Mouse (Mus musculus) hindbrain, embryonic 11.5 days (tissue): ENCODE measurements around the gene Msn. TPM values are rescaled to one million over a fixed set of nuclear protein-coding genes. Genes with fewer than 3 reads are reported as not detected.

Source experiments
- ATAC-seq: fragments of 200-750 bp; cut with Nextera tagmentation; 2 replicates; pipeline ENCODE4 v1.8.0; 2017; ENCODE audit warnings: mild to moderate bottlenecking, moderate TSS enrichment, moderate library complexity; ENCODE audit not compliant: low FRiP score
- DNase-seq: peaks from one replicate; pipeline ENCODE4 v3.0.0-alpha.2; 2015; ENCODE audit warnings: low spot score
- H3K27ac ChIP-seq: fragments of 300-500 bp; sonication (generic); 2 replicates; pipeline ENCODE4 v1.5.1; 2014; ENCODE audit warnings: mild to moderate bottlenecking, low read depth, low read length
- H3K27me3 ChIP-seq: fragments of 300-500 bp; sonication (generic); 2 replicates; pipeline ENCODE4 v1.6.1; 2014; ENCODE audit warnings: mild to moderate bottlenecking, low read length, moderate library complexity, mixed read lengths; ENCODE audit not compliant: control insufficient read depth, insufficient read depth
- H3K36me3 ChIP-seq: fragments of 300-500 bp; sonication (generic); 2 replicates; pipeline ENCODE4 v1.6.1; 2014; ENCODE audit warnings: mild to moderate bottlenecking, low read length, moderate library complexity, mixed read lengths; ENCODE audit not compliant: control insufficient read depth, insufficient read depth
- H3K4me1 ChIP-seq: fragments of 300-500 bp; sonication (generic); replicated peaks from 2 replicates; pipeline ENCODE4 v1.6.1; 2014; ENCODE audit warnings: low read length, mixed read lengths; ENCODE audit not compliant: control insufficient read depth, insufficient read depth
- H3K4me2 ChIP-seq: fragments of 300-500 bp; sonication (generic); replicated peaks from 2 replicates; pipeline ENCODE4 v1.6.1; 2014; ENCODE audit warnings: mild to moderate bottlenecking, low read depth, low read length
- H3K4me3 ChIP-seq: fragments of 300-500 bp; sonication (generic); 2 replicates; pipeline ENCODE4 v1.5.1; 2014; ENCODE audit warnings: low read depth, low read length
- H3K9ac ChIP-seq: fragments of 300-500 bp; sonication (generic); 2 replicates; pipeline ENCODE4 v1.6.1; 2014; ENCODE audit warnings: low read depth, low read length
- H3K9me3 ChIP-seq: fragments of 300-500 bp; sonication (generic); 2 replicates; pipeline ENCODE4 v1.6.1; 2016; ENCODE audit warnings: low read length; ENCODE audit not compliant: control insufficient read depth
- WGBS: fragments of 180-500 bp; shearing (Covaris S2); extraction: QIAGEN DNeasy Blood & Tissue Kit; methylation state at CpG from one replicate; pipeline ENCODE4 v1.1.7; 2014; 5-methylcytosine and 5-hydroxymethylcytosine counted together
- polyA plus RNA-seq: library from polyadenylated mRNA; unstranded; fragments of >200 nt; fragmentation: Nextera tagmentation; extraction: Ambion mirVana; gene quantifications from 2 replicates; pipeline ENCODE4 v1.2.1, GENCODE M21; 2014

Msn gene
- polyA plus RNA-seq, 1 experiment from 2014 or later: 101 TPM

GRCm38 (mm10) chrX:96113106-96113634, 17.3 kb downstream of the Msn start:
- no peaks in the 10 kb centered on the region for H3K27me3 ChIP-seq
- H3K4me3 ChIP-seq: no peak overlapping the region
- no peak overlapping the region for H3K9ac ChIP-seq
- no peaks in the 10 kb centered on the region for H3K9me3 ChIP-seq
- no peaks in the 10 kb centered on the region for H3K4me1 ChIP-seq
- DNase-seq (no peak), ATAC-seq (no peak)
- no peak overlapping the region for H3K4me2 ChIP-seq
- no peak overlapping the region for H3K27ac ChIP-seq
- H3K36me3 ChIP-seq: no peaks in the 10 kb centered on the region

DNA sequence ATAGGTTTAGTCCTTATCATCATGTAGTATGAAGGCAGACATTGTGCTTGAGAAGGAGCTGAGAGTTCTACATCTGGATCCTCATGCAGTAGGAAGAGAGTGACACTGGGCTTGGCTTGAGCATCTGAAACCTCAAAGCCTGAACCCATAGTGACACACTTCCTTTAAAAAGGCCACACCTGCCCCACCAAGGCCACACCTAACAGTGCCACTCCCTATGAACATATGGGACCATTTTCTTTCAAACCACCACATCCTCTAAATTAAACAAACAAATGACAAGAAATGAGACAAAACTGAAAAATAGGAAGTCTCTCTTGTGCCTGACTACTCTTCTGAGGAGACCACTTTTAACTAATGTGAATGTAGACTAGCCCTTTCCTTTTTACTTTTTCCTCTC, 19.7 kb downstream of the Msn start:
- DNase-seq (no peak), ATAC-seq (no peak)
- Histone ChIP-seq H3K9me3 (no peaks in the 10 kb centered on the region), H3K9ac (no peak overlapping the region), H3K36me3 (no peaks in the 10 kb centered on the region), H3K4me1 (no peaks in the 10 kb centered on the region), H3K4me2 (no peak overlapping the region), H3K27me3 (no peaks in the 10 kb centered on the region), H3K4me3 (no peak overlapping the region), H3K27ac (no peak overlapping the region)

- Histone ChIP-seq H3K9ac (no peak overlapping the region), H3K4me3 (no peak overlapping the region), H3K27ac (no peak overlapping the region), H3K36me3 (no peaks in the 10 kb centered on the region), H3K4me1 (no peaks in the 10 kb centered on the region), H3K9me3 (no peaks in the 10 kb centered on the region), H3K4me2 (no peak overlapping the region), H3K27me3 (no peaks in the 10 kb centered on the region)
- 94% methylated on average over 1 of the region's 1 CpGs for WGBS
- DNase-seq (no peak), ATAC-seq (no peak)
Observed at GRCm38 (mm10) chrX:96117366-96117765, 21.5 kb downstream of the Msn start.

DNA sequence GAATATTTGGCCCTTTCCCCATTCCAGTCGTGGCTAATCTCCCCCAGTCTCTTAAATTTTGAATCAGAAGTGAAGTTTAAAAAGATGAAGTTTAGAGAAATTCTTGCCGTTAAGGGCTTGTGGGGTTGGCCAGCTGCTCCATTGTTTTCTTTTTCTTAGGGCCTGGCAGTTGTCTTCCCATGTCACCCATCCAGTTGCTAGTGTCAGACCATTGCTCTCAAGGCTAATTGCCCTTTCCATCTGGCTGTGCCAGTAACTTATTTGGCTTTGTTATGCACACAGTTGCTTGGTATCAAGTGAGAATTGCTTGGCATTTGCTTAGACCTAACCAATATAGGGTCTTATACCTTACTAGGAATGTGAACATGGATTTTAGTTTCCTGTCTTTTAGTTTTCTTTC, 24.2 kb downstream of the Msn start:
- Histone ChIP-seq H3K27ac (no peak overlapping the region), H3K27me3 (no peaks in the 10 kb centered on the region), H3K9me3 (no peaks in the 10 kb centered on the region), H3K9ac (no peak overlapping the region), H3K4me1 (no peaks in the 10 kb centered on the region), H3K4me3 (no peak overlapping the region), H3K36me3 (no peaks in the 10 kb centered on the region), H3K4me2 (no peak overlapping the region)
- DNase-seq: no peak
- WGBS: 72% methylated on average over 2 of the region's 2 CpGs
- no peak for ATAC-seq

- H3K27me3 ChIP-seq: no peaks in the 10 kb centered on the region
- no peak overlapping the region for H3K4me2 ChIP-seq
- no peak for DNase-seq
- WGBS: 85% methylated on average over 1 of the region's 1 CpGs
- no peaks in the 10 kb centered on the region for H3K36me3 ChIP-seq
- no peak overlapping the region for H3K4me3 ChIP-seq
- no peaks in the 10 kb centered on the region for H3K9me3 ChIP-seq
- no peaks in the 10 kb centered on the region for H3K4me1 ChIP-seq
- ATAC-seq: no peak
- H3K27ac ChIP-seq: no peak overlapping the region
- no peak overlapping the region for H3K9ac ChIP-seq
Observed at GRCm38 (mm10) chrX:96121912-96122311, 26.1 kb downstream of the Msn start.

GRCm38 (mm10) chrX:96126803-96127202, 31.0 kb downstream of the Msn start:
- Histone ChIP-seq H3K27me3 (no peaks in the 10 kb centered on the region), H3K9me3 (no peaks in the 10 kb centered on the region), H3K36me3 (no peaks in the 10 kb centered on the region), H3K4me2 (no peak overlapping the region), H3K4me1 (no peaks in the 10 kb centered on the region), H3K27ac (no peak overlapping the region), H3K4me3 (no peak overlapping the region), H3K9ac (no peak overlapping the region)
- WGBS: 88% methylated on average over 3 of the region's 3 CpGs
- ATAC-seq: no peak
- DNase-seq: no peak

DNA sequence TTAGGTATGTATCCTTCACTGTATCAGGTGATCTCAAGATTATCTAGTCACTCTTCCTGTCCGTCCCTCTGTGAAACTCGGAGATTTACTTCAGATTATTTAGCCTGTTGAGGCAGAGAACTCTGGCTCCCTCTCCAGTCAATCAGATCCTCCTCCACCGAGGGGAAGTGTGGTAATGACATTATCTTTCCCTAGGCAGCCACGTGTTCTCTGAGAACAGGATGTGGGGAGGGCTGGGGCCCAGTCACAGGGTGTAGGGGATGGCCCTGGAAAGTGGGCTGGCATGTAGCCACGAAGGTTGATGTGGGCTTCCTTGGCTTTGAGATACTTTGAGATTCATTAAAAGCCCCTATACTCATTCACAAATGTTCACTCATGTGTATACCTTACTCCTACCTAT, 34.3 kb downstream of the Msn start:
- Histone ChIP-seq H3K9me3 (no peaks in the 10 kb centered on the region), H3K36me3 (no peaks in the 10 kb centered on the region), H3K9ac (no peak overlapping the region), H3K4me1 (no peaks in the 10 kb centered on the region), H3K27ac (no peak overlapping the region), H3K4me3 (no peak overlapping the region), H3K27me3 (no peaks in the 10 kb centered on the region), H3K4me2 (no peak overlapping the region)
- no peak for ATAC-seq
- DNase-seq: no peak
- WGBS: 57% methylated on average over 5 of the region's 5 CpGs

GRCm38 (mm10) chrX:96130663-96131062, 34.8 kb downstream of the Msn start:
- Histone ChIP-seq H3K9ac (no peak overlapping the region), H3K4me1 (no peaks in the 10 kb centered on the region), H3K4me3 (no peak overlapping the region), H3K27ac (no peak overlapping the region), H3K9me3 (no peaks in the 10 kb centered on the region), H3K27me3 (no peaks in the 10 kb centered on the region), H3K36me3 (no peaks in the 10 kb centered on the region), H3K4me2 (no peak overlapping the region)
- ATAC-seq (no peak), DNase-seq (no peak)
- 54% methylated on average over 6 of the region's 6 CpGs for WGBS

- 81% methylated on average over 2 of the region's 2 CpGs for WGBS
- Histone ChIP-seq H3K4me2 (no peak overlapping the region), H3K4me1 (no peaks in the 10 kb centered on the region), H3K9me3 (no peaks in the 10 kb centered on the region), H3K4me3 (no peak overlapping the region), H3K27ac (no peak overlapping the region), H3K36me3 (no peaks in the 10 kb centered on the region), H3K27me3 (no peaks in the 10 kb centered on the region), H3K9ac (no peak overlapping the region)
- DNase-seq: no peak
- no peak for ATAC-seq
Observed at GRCm38 (mm10) chrX:96133260-96133659, 37.4 kb downstream of the Msn start.
